Mouse (Mus musculus) limb, embryonic 11.5 days (tissue): ENCODE measurements around the gene Cisd3. TPM values are rescaled to one million over a fixed set of nuclear protein-coding genes. Genes with fewer than 3 reads are reported as not detected.

Experiments used
- ATAC-seq: fragments of 200-750 bp; cut with Nextera tagmentation; 2 replicates; pipeline ENCODE4 v1.8.0; 2017; ENCODE audit warnings: low read depth; ENCODE audit not compliant: insufficient number of reproducible peaks, low FRiP score, low TSS enrichment
- DNase-seq: peaks from one replicate; pipeline ENCODE4 v3.0.0-alpha.2; 2015; ENCODE audit warnings: low spot score
- H3K27ac ChIP-seq: fragments of 300-500 bp; sonication (generic); replicated peaks from 2 replicates; pipeline ENCODE4 v1.5.1; 2014; ENCODE audit warnings: low read depth, mild to moderate bottlenecking, low read length
- H3K27me3 ChIP-seq: fragments of 300-500 bp; sonication (generic); 2 replicates; pipeline ENCODE4 v1.6.1; 2014; ENCODE audit warnings: mild to moderate bottlenecking, low read length, mixed read lengths; ENCODE audit not compliant: control insufficient read depth, insufficient read depth
- H3K36me3 ChIP-seq: fragments of 300-500 bp; sonication (generic); 2 replicates; pipeline ENCODE4 v1.6.1; 2014; ENCODE audit warnings: mild to moderate bottlenecking, low read length, moderate library complexity, mixed read lengths; ENCODE audit not compliant: control insufficient read depth, insufficient read depth
- H3K4me1 ChIP-seq: fragments of 300-500 bp; sonication (generic); 2 replicates; pipeline ENCODE4 v1.6.1; 2014; ENCODE audit warnings: low read length, mixed read lengths; ENCODE audit not compliant: control insufficient read depth, insufficient read depth
- H3K4me2 ChIP-seq: fragments of 300-500 bp; sonication (generic); 2 replicates; pipeline ENCODE4 v1.6.1; 2014; ENCODE audit warnings: low read depth, mild to moderate bottlenecking, moderate library complexity; ENCODE audit not compliant: severe bottlenecking
- H3K4me3 ChIP-seq: fragments of 300-500 bp; sonication (generic); 2 replicates; pipeline ENCODE4 v1.5.1; 2014; ENCODE audit warnings: low read depth, low read length
- H3K9ac ChIP-seq: fragments of 300-500 bp; sonication (generic); 2 replicates; pipeline ENCODE4 v1.6.1; 2014; ENCODE audit warnings: mild to moderate bottlenecking, low read length
- H3K9me3 ChIP-seq: fragments of 300-500 bp; sonication (generic); 2 replicates; pipeline ENCODE4 v1.6.1; 2016; ENCODE audit warnings: low read length; ENCODE audit not compliant: control insufficient read depth
- WGBS: fragments of 180-500 bp; shearing (Covaris S2); extraction: QIAGEN DNeasy Blood & Tissue Kit; methylation state at CpG from one replicate; pipeline ENCODE4 v1.1.7; 2014; 5-methylcytosine and 5-hydroxymethylcytosine counted together
- polyA plus RNA-seq: library from polyadenylated mRNA; unstranded; fragments of >200 nt; fragmentation: Nextera tagmentation; extraction: Ambion mirVana; gene quantifications from 2 replicates; pipeline ENCODE4 v1.2.1, GENCODE M21; 2014

The Cisd3 gene
- polyA plus RNA-seq, 1 experiment from 2014 or later, result 10.9 TPM

DNA sequence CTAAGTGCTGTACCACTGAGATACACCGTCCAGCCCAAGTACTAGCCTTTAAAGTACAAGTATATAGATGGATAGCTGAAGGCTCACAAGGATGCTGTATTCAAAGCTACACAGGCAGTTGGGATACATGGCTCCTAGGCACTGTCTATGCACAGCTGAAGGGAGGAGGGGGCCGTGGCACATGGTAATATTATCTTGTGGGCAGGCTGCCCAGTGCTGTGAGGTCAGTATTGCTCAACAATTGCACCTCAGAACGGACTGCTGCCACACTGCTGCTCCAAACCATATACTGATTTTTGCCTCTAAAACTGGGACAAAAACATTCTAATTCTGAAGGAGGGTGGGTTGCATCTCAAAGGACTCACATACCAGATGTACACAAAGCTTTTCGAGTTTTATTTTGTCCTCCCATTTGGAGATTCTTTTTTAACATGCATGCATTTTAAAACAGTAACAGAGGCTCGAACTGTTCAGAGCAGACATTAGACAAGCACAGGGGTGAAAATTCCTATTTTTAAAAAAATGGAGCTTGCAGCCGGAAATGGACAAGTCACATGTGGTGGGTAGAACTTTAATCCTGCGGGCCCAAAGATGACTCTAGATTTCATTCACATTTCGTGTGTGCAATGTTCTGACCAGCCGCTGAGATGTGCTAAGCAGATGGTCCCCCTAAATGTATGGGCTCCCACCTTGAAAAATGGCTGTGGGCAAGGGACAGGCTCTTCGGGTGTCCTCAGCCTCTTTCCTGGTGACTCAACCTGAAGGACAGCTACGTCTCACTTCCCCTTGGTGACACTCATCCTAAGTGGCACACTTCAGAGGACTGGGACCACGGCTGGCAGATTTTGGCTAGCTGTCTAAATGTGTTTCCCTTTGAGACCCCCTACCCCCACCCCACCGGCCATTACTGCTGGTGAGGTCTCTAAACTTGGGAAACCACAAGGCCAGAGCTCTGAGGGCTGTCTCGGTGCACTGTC, 29.4 kb downstream of the Cisd3 start:
- no peaks in the 10 kb centered on the region for H3K9me3 ChIP-seq
- H3K4me3 ChIP-seq, result no peak overlapping the region
- peaks cover 19% of the 10 kb centered on the region for H3K36me3 ChIP-seq
- ATAC-seq (no peak), DNase-seq (no peak)
- no peak overlapping the region for H3K4me2 ChIP-seq
- no peak overlapping the region for H3K27ac ChIP-seq
- 94% methylated on average over 14 of the region's 14 CpGs for WGBS
- H3K4me1 ChIP-seq, result no peaks in the 10 kb centered on the region
- H3K9ac ChIP-seq, result no peak overlapping the region
- no peaks in the 10 kb centered on the region for H3K27me3 ChIP-seq

DNA sequence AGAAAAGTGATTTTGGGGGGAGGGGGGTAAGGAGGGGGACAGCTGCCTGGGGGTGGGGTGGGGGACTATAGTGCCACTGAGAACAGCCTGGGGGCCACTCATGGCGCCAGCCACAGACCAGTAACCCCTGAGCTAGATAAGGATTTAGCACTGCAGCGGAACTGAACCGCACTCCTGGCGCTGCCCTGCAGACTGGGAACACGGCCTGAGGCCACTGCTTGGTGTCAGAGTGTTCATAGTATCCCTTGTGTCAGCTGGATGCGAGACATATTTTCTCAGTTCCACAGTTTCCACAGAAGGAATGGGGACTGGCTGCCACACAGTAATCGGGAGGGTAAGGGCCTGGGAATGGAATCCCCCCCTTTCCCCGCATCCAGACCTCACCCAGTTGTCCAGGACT, 30.4 kb downstream of the Cisd3 start:
- H3K4me2 ChIP-seq, result no peak overlapping the region
- no peak for DNase-seq
- no peaks in the 10 kb centered on the region for H3K27me3 ChIP-seq
- no peak overlapping the region for H3K9ac ChIP-seq
- ATAC-seq, result no peak
- H3K4me1 ChIP-seq, result no peaks in the 10 kb centered on the region
- no peak overlapping the region for H3K4me3 ChIP-seq
- 88% methylated on average over 8 of the region's 8 CpGs for WGBS
- no peaks in the 10 kb centered on the region for H3K9me3 ChIP-seq
- H3K27ac ChIP-seq, result no peak overlapping the region
- peaks cover 26% of the 10 kb centered on the region for H3K36me3 ChIP-seq

DNA sequence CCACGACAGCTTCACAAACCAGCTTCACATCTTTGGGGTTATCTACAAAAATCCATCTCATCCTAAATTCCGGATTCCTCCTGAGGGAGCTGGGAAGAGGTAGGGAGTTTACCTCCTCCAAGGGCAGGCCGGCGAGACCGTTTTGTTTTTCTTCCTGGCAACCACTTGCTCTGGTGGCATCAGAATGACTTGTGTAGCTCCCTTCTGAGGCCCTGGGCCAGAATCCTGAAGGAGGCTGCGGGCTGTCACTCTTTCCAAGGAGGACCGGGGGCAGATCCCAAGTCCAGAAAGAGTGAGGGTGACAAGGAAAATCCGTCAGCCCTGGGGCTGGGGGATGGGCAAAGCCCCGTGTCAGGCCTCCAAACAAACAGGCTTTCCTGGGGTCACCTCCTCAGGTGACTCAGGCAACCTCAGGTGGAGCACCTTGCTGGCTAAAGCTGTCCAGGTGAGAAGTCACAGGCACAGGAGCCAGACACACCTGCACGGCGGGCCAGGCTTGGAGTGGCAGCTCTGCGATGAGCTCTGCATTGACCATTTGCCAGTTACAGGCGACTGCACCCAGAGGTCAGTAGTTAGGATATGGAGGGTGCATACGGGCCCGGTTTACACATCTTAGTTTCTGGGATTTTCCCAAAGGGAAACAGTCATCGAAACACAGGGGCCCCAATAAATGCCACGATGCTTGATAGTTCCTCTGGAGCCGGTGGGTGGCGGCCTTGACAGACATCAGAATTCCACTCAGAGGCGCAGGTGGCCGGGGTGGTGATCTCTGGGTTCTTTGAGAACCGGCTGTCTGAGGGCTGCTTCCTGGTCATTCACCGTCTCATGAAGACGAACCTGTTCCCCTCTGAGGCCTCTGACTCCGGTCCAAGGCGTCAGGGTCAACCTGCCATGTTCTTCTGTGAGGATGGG, 32.0 kb downstream of the Cisd3 start:
- H3K4me3 ChIP-seq, result no peak overlapping the region
- H3K27ac ChIP-seq, result no peak overlapping the region
- no peaks in the 10 kb centered on the region for H3K27me3 ChIP-seq
- no peak overlapping the region for H3K9ac ChIP-seq
- 90% methylated on average over 26 of the region's 26 CpGs for WGBS
- DNase-seq, result no peak
- no peak for ATAC-seq
- H3K4me2 ChIP-seq, result no peak overlapping the region
- peaks cover 39% of the 10 kb centered on the region for H3K36me3 ChIP-seq
- peaks cover 2% of the 10 kb centered on the region; the same call in 1 of the 2 replicates for H3K9me3 ChIP-seq
- H3K4me1 ChIP-seq, result no peaks in the 10 kb centered on the region

DNA sequence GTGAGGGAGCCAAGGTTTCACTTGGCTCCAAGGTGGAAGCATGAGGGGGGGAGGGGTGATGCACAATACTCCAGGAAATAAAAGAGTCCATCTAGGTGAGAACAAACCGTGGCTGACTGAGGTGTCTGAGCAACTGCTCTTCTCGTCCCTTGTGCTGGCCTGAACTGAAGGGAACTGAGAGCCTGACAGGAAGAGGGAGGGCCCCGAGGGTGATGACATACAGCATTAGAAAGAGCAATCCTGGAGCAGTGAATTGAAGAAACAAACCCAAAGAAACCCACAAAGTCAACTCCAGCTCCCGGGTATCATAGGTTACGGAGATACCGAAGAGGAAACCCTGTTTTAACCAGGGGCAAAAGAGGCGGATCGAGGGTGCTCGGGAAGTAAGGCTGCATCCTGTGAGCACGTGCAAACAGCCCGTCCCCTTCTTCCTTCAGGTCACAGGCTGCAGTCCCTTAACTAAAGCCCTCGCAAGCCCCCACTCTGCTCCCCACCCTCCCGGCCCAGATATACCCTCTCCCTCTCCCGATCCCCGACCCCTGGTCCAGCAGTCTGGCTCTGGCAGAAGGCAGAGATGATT, 32.7 kb downstream of the Cisd3 start:
- Histone ChIP-seq H3K9me3 (peaks cover 2% of the 10 kb centered on the region; the same call in 1 of the 2 replicates), H3K4me3 (no peak overlapping the region), H3K9ac (no peak overlapping the region), H3K27ac (no peak overlapping the region), H3K4me2 (no peak overlapping the region), H3K36me3 (peaks cover 42% of the 10 kb centered on the region), H3K4me1 (no peaks in the 10 kb centered on the region), H3K27me3 (no peaks in the 10 kb centered on the region)
- no peak for ATAC-seq
- no peak for DNase-seq
- 79% methylated on average over 15 of the region's 15 CpGs for WGBS

DNA sequence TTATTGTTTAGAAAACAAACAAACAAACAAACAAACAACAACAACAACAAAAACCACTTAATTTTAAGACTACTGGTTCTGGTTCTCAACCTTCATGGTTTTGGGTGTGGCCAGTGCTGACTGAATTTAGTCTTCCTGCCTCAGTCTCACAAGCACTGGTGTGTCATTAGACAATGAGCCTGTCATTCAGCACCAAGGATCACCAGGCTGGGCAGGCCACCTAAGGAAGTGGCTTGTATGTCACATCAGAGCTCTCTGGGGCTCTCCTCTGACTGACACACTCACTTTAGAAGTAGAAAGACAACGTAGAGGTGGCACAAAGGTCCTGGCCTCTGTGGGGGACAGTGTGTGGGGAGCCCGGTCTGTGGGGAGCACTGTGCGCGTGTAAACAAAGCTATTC, 33.4 kb downstream of the Cisd3 start:
- no peak overlapping the region for H3K27ac ChIP-seq
- no peaks in the 10 kb centered on the region for H3K4me1 ChIP-seq
- no peaks in the 10 kb centered on the region for H3K27me3 ChIP-seq
- H3K9me3 ChIP-seq, result peaks cover 2% of the 10 kb centered on the region; the same call in 1 of the 2 replicates
- H3K36me3 ChIP-seq, result peaks cover 38% of the 10 kb centered on the region
- DNase-seq (no peak), ATAC-seq (no peak)
- no peak overlapping the region for H3K9ac ChIP-seq
- no peak overlapping the region for H3K4me3 ChIP-seq
- WGBS, result 91% methylated on average over 4 of the region's 4 CpGs
- H3K4me2 ChIP-seq, result no peak overlapping the region

GRCm38 (mm10) chr11:97721338-97721737, 35.7 kb downstream of the Cisd3 start:
- peaks cover 43% of the 10 kb centered on the region for H3K36me3 ChIP-seq
- no peaks in the 10 kb centered on the region for H3K27me3 ChIP-seq
- no peak for DNase-seq
- no peak overlapping the region for H3K9ac ChIP-seq
- H3K4me3 ChIP-seq, result no peak overlapping the region
- no peak overlapping the region for H3K27ac ChIP-seq
- H3K9me3 ChIP-seq, result peaks cover 2% of the 10 kb centered on the region; the same call in 1 of the 2 replicates
- no peak for ATAC-seq
- no peaks in the 10 kb centered on the region for H3K4me1 ChIP-seq
- 87% methylated on average over 4 of the region's 4 CpGs for WGBS
- H3K4me2 ChIP-seq, result no peak overlapping the region

DNA sequence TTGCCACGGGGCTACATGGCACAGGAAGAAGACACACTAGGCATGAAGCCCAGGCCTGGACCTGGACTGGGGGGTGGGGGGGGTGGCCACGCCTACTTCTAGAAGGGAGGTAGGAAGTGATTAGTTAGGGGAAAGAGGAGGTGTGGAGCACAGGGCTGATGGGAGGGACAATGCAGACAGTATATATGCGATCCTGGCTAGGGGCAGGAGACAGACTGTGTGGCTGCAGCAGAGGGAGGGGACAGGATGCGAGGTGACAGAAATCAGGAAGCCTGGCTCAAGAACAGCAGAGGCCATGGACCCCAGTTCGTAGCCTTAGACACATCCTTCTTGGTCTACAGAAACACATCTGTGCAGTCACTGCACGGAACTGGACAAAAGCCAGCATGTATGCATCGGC, 38.1 kb downstream of the Cisd3 start:
- H3K27me3 ChIP-seq, result no peaks in the 10 kb centered on the region
- H3K9ac ChIP-seq, result no peak overlapping the region; the same call in 1 of the 2 replicates
- H3K4me3 ChIP-seq, result no peak overlapping the region
- H3K9me3 ChIP-seq, result peaks cover 2% of the 10 kb centered on the region; the same call in 1 of the 2 replicates
- peaks cover 43% of the 10 kb centered on the region for H3K36me3 ChIP-seq
- no peak overlapping the region for H3K27ac ChIP-seq
- no peaks in the 10 kb centered on the region for H3K4me1 ChIP-seq
- ATAC-seq (no peak), DNase-seq (no peak)
- no peak overlapping the region for H3K4me2 ChIP-seq
- 86% methylated on average over 7 of the region's 7 CpGs for WGBS

DNA sequence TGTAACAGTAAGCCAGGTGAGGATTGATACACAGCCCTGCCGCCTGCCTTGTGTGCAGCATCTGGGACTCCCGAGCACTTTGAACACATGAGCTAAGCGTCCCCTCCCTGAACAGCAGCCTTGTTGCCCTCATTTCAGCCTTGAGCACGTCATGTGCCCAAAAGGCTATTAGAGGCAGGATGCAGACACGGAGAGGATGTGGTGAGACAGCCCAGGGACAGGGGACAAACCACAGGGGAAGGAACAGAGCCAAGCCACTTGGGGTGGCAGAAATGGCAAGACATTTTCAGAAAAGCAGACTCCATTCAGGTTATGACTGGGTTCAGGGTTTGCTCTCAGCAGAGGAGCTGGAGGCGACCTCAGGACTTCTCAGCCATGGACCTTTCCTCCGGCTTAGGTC, 42.7 kb downstream of the Cisd3 start:
- H3K9ac ChIP-seq, result no peak overlapping the region
- ATAC-seq (no peak), DNase-seq (no peak)
- no peak overlapping the region for H3K4me2 ChIP-seq
- peaks cover 13% of the 10 kb centered on the region; the same call in 1 of the 2 replicates for H3K36me3 ChIP-seq
- H3K9me3 ChIP-seq, result no peaks in the 10 kb centered on the region
- no peaks in the 10 kb centered on the region for H3K27me3 ChIP-seq
- H3K27ac ChIP-seq, result no peak overlapping the region
- 56% methylated on average over 7 of the region's 7 CpGs for WGBS
- no peaks in the 10 kb centered on the region for H3K4me1 ChIP-seq
- no peak overlapping the region for H3K4me3 ChIP-seq
